Mouse (Mus musculus): ENCODE data around the gene Serpinb6b. TPM values are rescaled to one million over a fixed set of nuclear protein-coding genes. Genes with fewer than 3 reads are reported as not detected.
"Not testable (repeated sequence)": the region's sequence is repeated elsewhere in the genome, so short reads cannot be mapped to it uniquely, and the experiment has no call there.

The Serpinb6b gene
- polyA plus RNA-seq (2012; ENCODE audit: insufficient read depth, low replicate concordance): 0.19 TPM in 1 of 2 replicates, not detected in the other

GRCm38 (mm10) chr13:32964989-32965811, at the start of gene Serpinb6b:
Serpinb6b (plus strand) TSS chr13:32965209.
- Histone ChIP-seq H3K9me3 (0 out of 2 replicates have a peak, but pooled peaks cover under 1% of the 10 kb centered on the region), H3K4me3 (replicated peaks) (peak within 1 kb of the TSS; percentile 91), H3K36me3 (replicated peaks; ENCODE audit: low read length) (peaks cover 6% of the 10 kb centered on the region), H3K4me1 (peaks cover 65% of the 10 kb centered on the region), H3K27me3 (replicated peaks) (no peaks in the 10 kb centered on the region)
- TF ChIP-seq FLI1 (IDR thresholded peaks at IDR 0.05; ENCODE audit: low read length): no peak
- TF ChIP-seq GATA1 (IDR thresholded peaks at IDR 0.05; ENCODE audit: borderline replicate concordance, low read length): no peak

- peaks cover 4% of the 10 kb centered on the region for H3K27me3 ChIP-seq (replicated peaks)
Observed at GRCm38 (mm10) chr13:32922622-32923021, 42.4 kb upstream of the Serpinb6b start.

GRCm38 (mm10) chr13:32924578-32925360, 40.2 kb upstream of the Serpinb6b start:
- peaks cover 19% of the 10 kb centered on the region for H3K4me1 ChIP-seq
- H3K36me3 ChIP-seq (replicated peaks; ENCODE audit: low read length): no peaks in the 10 kb centered on the region
- H3K4me3 ChIP-seq (replicated peaks): no peak overlapping the region
- H3K9me3 ChIP-seq: no peaks in the 10 kb centered on the region
- H3K27me3 ChIP-seq (replicated peaks): peaks cover 4% of the 10 kb centered on the region
- no peak for TF ChIP-seq GATA1 (IDR thresholded peaks at IDR 0.05; ENCODE audit: borderline replicate concordance, low read length)
- TF ChIP-seq FLI1 (IDR thresholded peaks at IDR 0.05; ENCODE audit: low read length): no peak

More at GRCm38 (mm10) chr13:32922622-32923021, 42.4 kb upstream of the Serpinb6b start:
- Histone ChIP-seq H3K4me3 (replicated peaks) (no peak overlapping the region), H3K4me1 (peaks cover 6% of the 10 kb centered on the region; the same call in 1 of the 2 replicates), H3K36me3 (replicated peaks; ENCODE audit: low read length) (no peaks in the 10 kb centered on the region), H3K9me3 (peaks cover 6% of the 10 kb centered on the region)
- TF ChIP-seq GATA1 (IDR thresholded peaks at IDR 0.05; ENCODE audit: borderline replicate concordance, low read length) (no peak), FLI1 (IDR thresholded peaks at IDR 0.05; ENCODE audit: low read length) (no peak)

- TF ChIP-seq FLI1 (IDR thresholded peaks at IDR 0.05; ENCODE audit: low read length) (no peak), GATA1 (IDR thresholded peaks at IDR 0.05; ENCODE audit: borderline replicate concordance, low read length) (no peak)
- Histone ChIP-seq H3K4me1 (peaks cover 21% of the 10 kb centered on the region), H3K4me3 (replicated peaks) (no peak overlapping the region), H3K9me3 (no peaks in the 10 kb centered on the region), H3K36me3 (replicated peaks; ENCODE audit: low read length) (no peaks in the 10 kb centered on the region), H3K27me3 (replicated peaks) (peaks cover 4% of the 10 kb centered on the region)
Observed at GRCm38 (mm10) chr13:32926661-32927060, 38.3 kb upstream of the Serpinb6b start.

GRCm38 (mm10) chr13:32927241-32927640, 37.8 kb upstream of the Serpinb6b start:
- H3K9me3 ChIP-seq: no peaks in the 10 kb centered on the region
- no peak overlapping the region for H3K4me3 ChIP-seq (replicated peaks)
- TF ChIP-seq GATA1 (IDR thresholded peaks at IDR 0.05; ENCODE audit: borderline replicate concordance, low read length) (no peak), FLI1 (IDR thresholded peaks at IDR 0.05; ENCODE audit: low read length) (no peak)
- peaks cover 4% of the 10 kb centered on the region for H3K27me3 ChIP-seq (replicated peaks)
- peaks cover 21% of the 10 kb centered on the region for H3K4me1 ChIP-seq
- no peaks in the 10 kb centered on the region for H3K36me3 ChIP-seq (replicated peaks; ENCODE audit: low read length)

- Histone ChIP-seq H3K9me3 (no peaks in the 10 kb centered on the region; the same call in 1 of the 2 replicates), H3K4me1 (peaks cover 24% of the 10 kb centered on the region), H3K4me3 (replicated peaks) (peak overlapping the region; percentile 65), H3K27me3 (replicated peaks) (peaks cover 4% of the 10 kb centered on the region), H3K36me3 (replicated peaks; ENCODE audit: low read length) (no peaks in the 10 kb centered on the region)
- TF ChIP-seq GATA1 (IDR thresholded peaks at IDR 0.05; ENCODE audit: borderline replicate concordance, low read length): no peak
- TF ChIP-seq FLI1 (IDR thresholded peaks at IDR 0.05; ENCODE audit: low read length): no peak
Observed at GRCm38 (mm10) chr13:32929107-32929750, 35.8 kb upstream of the Serpinb6b start.

GRCm38 (mm10) chr13:32934706-32935381, 30.2 kb upstream of the Serpinb6b start:
- peaks cover 18% of the 10 kb centered on the region for H3K4me1 ChIP-seq

GRCm38 (mm10) chr13:32938275-32938674, 26.7 kb upstream of the Serpinb6b start:
- not testable (repeated sequence) for H3K9me3 ChIP-seq; H3K27me3 ChIP-seq (replicated peaks); H3K4me3 ChIP-seq (replicated peaks); H3K36me3 ChIP-seq (replicated peaks; ENCODE audit: low read length)
- peaks cover 16% of the 10 kb centered on the region for H3K4me1 ChIP-seq

More at GRCm38 (mm10) chr13:32934706-32935381, 30.2 kb upstream of the Serpinb6b start:
- Histone ChIP-seq H3K27me3 (replicated peaks) (peaks cover 2% of the 10 kb centered on the region), H3K4me3 (replicated peaks) (peak overlapping the region; percentile 33), H3K36me3 (replicated peaks; ENCODE audit: low read length) (no peaks in the 10 kb centered on the region), H3K9me3 (no peaks in the 10 kb centered on the region; the same call in 1 of the 2 replicates)
- TF ChIP-seq FLI1 (IDR thresholded peaks at IDR 0.05; ENCODE audit: low read length) (no peak), GATA1 (IDR thresholded peaks at IDR 0.05; ENCODE audit: borderline replicate concordance, low read length) (no peak)

GRCm38 (mm10) chr13:32939191-32939590, 25.8 kb upstream of the Serpinb6b start:
- peaks cover 14% of the 10 kb centered on the region for H3K4me1 ChIP-seq
- H3K4me3 ChIP-seq (replicated peaks); H3K36me3 ChIP-seq (replicated peaks; ENCODE audit: low read length); H3K9me3 ChIP-seq; H3K27me3 ChIP-seq (replicated peaks): not testable (repeated sequence)

Measured in megakaryocyte, embryonic 14.5 days (primary cell).